Mouse (Mus musculus) layer of hippocampus, adult 18-20 months (tissue): ENCODE results near the gene Appbp2. TPM values are rescaled to one million over a fixed set of nuclear protein-coding genes. Genes with fewer than 3 reads are reported as not detected.

Experiments
- DNase-seq, 2 experiments: peaks; one replicate each; pipeline ENCODE4 v3.0.0; 2022; ENCODE audit warnings: low spot score in 2 of 2
- long read RNA-seq: library from polyadenylated mRNA; stranded (forward); transcript quantifications from one replicate; pipeline ENCODE4 v2.0.0, GENCODE M21; 2021
- total RNA-seq, 2 experiments: library from RNA; stranded (reverse); gene quantifications; 2 replicates each; pipeline ENCODE4 v1.2.3; 2021

Gene Appbp2
- 10 to 100 TPM; 49.0 to 50.9 TPM for total RNA-seq
- long read RNA-seq, full-length matches to known transcripts = 46 of 65 reads
- long read RNA-seq, partial matches to known transcripts = 3 of 65 reads
- long read RNA-seq, other reads (novel, unspliced or antisense) = 16 of 65 reads

GRCm38 (mm10) chr11:85234990-85235841, at the start of gene Appbp2:
Gene Appbp2, minus strand, starts transcription at chr11:85235130.
- DNase-seq = peak; percentile 86 to 94

- no peak for DNase-seq
These were observed 46.4 kb upstream of the Appbp2 start for GRCm38 (mm10) chr11:85281219-85281878.

- peak in 1 of 2 experiments; percentile 8 for DNase-seq
These were observed 43.2 kb upstream of the Appbp2 start for GRCm38 (mm10) chr11:85278175-85278574.

GRCm38 (mm10) chr11:85277609-85278008, 42.7 kb upstream of the Appbp2 start:
- DNase-seq = no peak

GRCm38 (mm10) chr11:85275151-85275550, 40.2 kb upstream of the Appbp2 start:
- no peak for DNase-seq

- no peak for DNase-seq
These were observed 38.4 kb upstream of the Appbp2 start for GRCm38 (mm10) chr11:85273299-85273698.

- DNase-seq = peak in 1 of 2 experiments; percentile 11
These were observed 35.7 kb upstream of the Appbp2 start for GRCm38 (mm10) chr11:85270631-85271030.

GRCm38 (mm10) chr11:85267393-85267792, 32.5 kb upstream of the Appbp2 start:
- DNase-seq = no peak

- DNase-seq = no peak
These were observed 29.7 kb upstream of the Appbp2 start for GRCm38 (mm10) chr11:85264635-85265034.

GRCm38 (mm10) chr11:85261192-85261591, 26.3 kb upstream of the Appbp2 start:
- peak; percentile 11 to 77 for DNase-seq

GRCm38 (mm10) chr11:85258966-85259365, 24.0 kb upstream of the Appbp2 start:
- DNase-seq = no peak

GRCm38 (mm10) chr11:85255471-85256027, 20.6 kb upstream of the Appbp2 start:
- no peak for DNase-seq

- DNase-seq = peak in 1 of 2 experiments; percentile 46
These were observed 18.7 kb upstream of the Appbp2 start for GRCm38 (mm10) chr11:85253641-85254040.

- DNase-seq = no peak
These were observed 18.1 kb upstream of the Appbp2 start for GRCm38 (mm10) chr11:85253006-85253405.

- DNase-seq = no peak
These were observed 17.0 kb upstream of the Appbp2 start for GRCm38 (mm10) chr11:85251955-85252354.

GRCm38 (mm10) chr11:85250467-85250866, 15.5 kb upstream of the Appbp2 start:
- no peak for DNase-seq

GRCm38 (mm10) chr11:85249338-85249737, 14.4 kb upstream of the Appbp2 start:
- DNase-seq = no peak

- no peak for DNase-seq
These were observed 13.2 kb upstream of the Appbp2 start for GRCm38 (mm10) chr11:85248151-85248550.

- DNase-seq = no peak
These were observed 6.3 kb upstream of the Appbp2 start for GRCm38 (mm10) chr11:85241226-85241625.

- DNase-seq = no peak
These were observed 5.3 kb upstream of the Appbp2 start for GRCm38 (mm10) chr11:85240211-85240610.

- peak; percentile 78 to 88 for DNase-seq
These were observed 454 bp downstream of the Appbp2 start for GRCm38 (mm10) chr11:85234363-85234989.
